Mouse (Mus musculus): ENCODE results near the gene Tas2r108. TPM values are rescaled to one million over a fixed set of nuclear protein-coding genes. Genes with fewer than 3 reads are reported as not detected.

The Tas2r108 gene
- not detected in 2 replicates for polyA plus RNA-seq (2014; fragmentation: Nextera tagmentation; extraction: Ambion mirVana)

- Histone ChIP-seq H3K27me3 (replicated peaks; ENCODE audit: control insufficient read depth, insufficient read depth, low read length) (no peaks in the 10 kb centered on the region), H3K9me3 (replicated peaks; ENCODE audit: control insufficient read depth, low read length) (no peaks in the 10 kb centered on the region), H3K9ac (ENCODE audit: low read length) (no peak within 1 kb of the TSS), H3K4me3 (ENCODE audit: low read depth, low read length) (no peak within 1 kb of the TSS), H3K36me3 (ENCODE audit: control insufficient read depth, insufficient read depth, low read length) (no peaks in the 10 kb centered on the region), H3K27ac (ENCODE audit: low read depth, low read length) (no peak within 1 kb of the TSS), H3K4me2 (ENCODE audit: low read length) (no peak within 1 kb of the TSS), H3K4me1 (ENCODE audit: control insufficient read depth, insufficient read depth, low read length) (no peaks in the 10 kb centered on the region)
- no peak for ATAC-seq
- DNase-seq (ENCODE audit: low spot score): no peak
- 93% methylated on average over 3 of the region's 3 CpGs for WGBS
Measured at GRCm38 (mm10) chr6:40493229-40493628, at the start of gene Tas2r108. Tas2r108 (plus strand) TSS chr6:40493529.

DNA sequence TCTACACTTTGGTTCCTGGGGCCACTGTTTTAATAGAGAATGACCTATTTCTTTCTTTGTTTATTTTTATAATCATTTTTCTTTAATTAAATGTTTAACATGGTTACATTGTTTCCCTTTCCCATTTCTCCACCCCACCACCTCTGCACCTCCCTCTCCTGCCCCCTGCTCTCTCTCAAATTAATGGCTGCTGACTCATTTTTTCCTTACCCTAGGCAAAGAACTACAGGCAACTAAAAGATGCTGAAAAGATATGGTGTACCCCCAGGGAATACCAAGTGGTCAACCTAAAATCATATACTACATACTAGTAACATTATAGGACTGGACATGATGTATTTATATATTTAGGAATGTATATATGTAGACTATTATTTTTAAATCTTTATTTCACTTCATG is 44.7 kb upstream of the Tas2r108 start:
- H3K27ac ChIP-seq (ENCODE audit: low read depth, low read length): no peak overlapping the region
- no peak overlapping the region for H3K4me3 ChIP-seq (ENCODE audit: low read depth, low read length)
- no peak for ATAC-seq
- no peaks in the 10 kb centered on the region for H3K27me3 ChIP-seq (replicated peaks; ENCODE audit: control insufficient read depth, insufficient read depth, low read length)
- H3K9ac ChIP-seq (ENCODE audit: low read length): no peak overlapping the region
- H3K36me3 ChIP-seq (ENCODE audit: control insufficient read depth, insufficient read depth, low read length): no peaks in the 10 kb centered on the region
- H3K4me2 ChIP-seq (ENCODE audit: low read length): no peak overlapping the region
- H3K9me3 ChIP-seq (replicated peaks; ENCODE audit: control insufficient read depth, low read length): no peaks in the 10 kb centered on the region
- no peak for DNase-seq (ENCODE audit: low spot score)
- H3K4me1 ChIP-seq (ENCODE audit: control insufficient read depth, insufficient read depth, low read length): no peaks in the 10 kb centered on the region

GRCm38 (mm10) chr6:40454436-40455041 is 38.8 kb upstream of the Tas2r108 start:
- DNase-seq (ENCODE audit: low spot score): peak; percentile 64
- no peak for ATAC-seq
- Histone ChIP-seq H3K4me2 (ENCODE audit: low read length) (no peak overlapping the region), H3K36me3 (ENCODE audit: control insufficient read depth, insufficient read depth, low read length) (no peaks in the 10 kb centered on the region), H3K4me1 (ENCODE audit: control insufficient read depth, insufficient read depth, low read length) (no peaks in the 10 kb centered on the region), H3K27ac (ENCODE audit: low read depth, low read length) (no peak overlapping the region), H3K9me3 (replicated peaks; ENCODE audit: control insufficient read depth, low read length) (no peaks in the 10 kb centered on the region), H3K27me3 (replicated peaks; ENCODE audit: control insufficient read depth, insufficient read depth, low read length) (no peaks in the 10 kb centered on the region), H3K9ac (ENCODE audit: low read length) (no peak overlapping the region), H3K4me3 (ENCODE audit: low read depth, low read length) (no peak overlapping the region)
- 23% methylated on average over 7 of the region's 7 CpGs for WGBS

DNA sequence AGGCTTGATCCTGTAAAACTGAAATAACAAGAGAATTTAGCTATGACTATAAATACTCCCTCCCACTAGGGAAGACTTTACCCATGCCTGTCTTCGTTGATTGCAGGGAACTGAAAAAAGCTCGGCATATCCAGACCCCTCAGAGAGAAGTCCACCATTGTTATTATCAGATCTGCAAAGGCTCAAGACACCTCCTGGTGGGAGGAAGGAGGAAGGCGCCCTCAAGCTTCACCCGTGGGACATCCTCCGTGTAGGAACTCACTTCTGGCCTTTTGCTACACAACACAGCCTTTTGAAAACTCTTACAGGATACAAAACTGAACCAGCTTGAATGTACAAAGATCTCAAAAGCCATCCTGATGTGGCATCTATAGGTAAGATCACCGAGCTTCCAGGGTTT is 27.6 kb upstream of the Tas2r108 start:
- H3K27ac ChIP-seq (ENCODE audit: low read depth, low read length): no peak overlapping the region
- ATAC-seq: no peak
- no peak overlapping the region for H3K4me3 ChIP-seq (ENCODE audit: low read depth, low read length)
- H3K36me3 ChIP-seq (ENCODE audit: control insufficient read depth, insufficient read depth, low read length): no peaks in the 10 kb centered on the region
- H3K9me3 ChIP-seq (replicated peaks; ENCODE audit: control insufficient read depth, low read length): no peaks in the 10 kb centered on the region
- no peak for DNase-seq (ENCODE audit: low spot score)
- 56% methylated on average over 6 of the region's 6 CpGs for WGBS
- H3K9ac ChIP-seq (ENCODE audit: low read length): no peak overlapping the region
- H3K4me1 ChIP-seq (ENCODE audit: control insufficient read depth, insufficient read depth, low read length): no peaks in the 10 kb centered on the region
- no peak overlapping the region for H3K4me2 ChIP-seq (ENCODE audit: low read length)
- H3K27me3 ChIP-seq (replicated peaks; ENCODE audit: control insufficient read depth, insufficient read depth, low read length): no peaks in the 10 kb centered on the region

DNA sequence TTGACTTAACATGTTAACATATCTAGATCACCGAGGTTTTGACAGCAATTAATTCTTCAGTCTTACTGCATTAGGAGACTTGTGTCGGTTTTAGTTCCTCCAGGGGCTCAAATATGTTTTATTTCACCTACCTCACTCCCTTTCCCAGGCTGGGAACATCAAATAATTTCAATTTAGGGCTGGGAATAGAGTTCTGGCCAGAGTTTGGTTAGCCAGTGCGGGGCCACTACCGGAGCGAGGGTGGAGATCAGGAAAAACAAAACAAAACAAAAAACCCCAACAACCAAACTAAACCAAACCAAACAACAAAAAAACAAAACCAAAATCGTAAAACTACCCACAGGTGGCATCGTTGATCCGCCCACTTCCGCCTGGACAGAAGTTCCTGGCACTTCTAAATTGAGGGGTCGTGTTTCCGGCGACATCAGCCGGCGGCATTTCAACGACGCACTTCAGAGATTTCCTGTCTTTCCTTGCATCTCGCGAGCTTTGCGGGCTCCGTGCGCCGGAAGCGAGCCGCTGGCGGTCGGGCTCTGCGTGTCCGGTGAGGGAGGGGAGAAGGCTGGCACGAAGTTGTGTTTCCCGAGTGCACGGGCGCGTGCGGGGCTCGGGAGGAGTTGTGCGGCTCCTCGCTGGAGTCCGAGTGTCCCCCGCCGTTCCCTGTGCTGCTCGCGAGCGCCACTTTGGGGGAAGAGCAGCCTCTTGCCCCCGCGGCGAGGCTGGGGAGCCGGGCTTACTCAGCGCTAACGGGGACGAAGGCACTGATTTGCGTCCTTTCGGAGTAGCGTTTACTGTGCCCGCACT is 22.2 kb upstream of the Tas2r108 start, which contains the start of gene Ssbp1:
Gene Ssbp1 (plus strand): TSS at position 437 of the 804 bp plus-strand sequence.
- Histone ChIP-seq H3K4me2 (ENCODE audit: low read length) (peak within 1 kb of the TSS; percentile 67), H3K27me3 (replicated peaks; ENCODE audit: control insufficient read depth, insufficient read depth, low read length) (no peaks in the 10 kb centered on the region), H3K4me3 (ENCODE audit: low read depth, low read length) (peak within 1 kb of the TSS; percentile 79), H3K36me3 (ENCODE audit: control insufficient read depth, insufficient read depth, low read length) (peaks cover 26% of the 10 kb centered on the region), H3K9ac (ENCODE audit: low read length) (peak within 1 kb of the TSS; percentile 89), H3K4me1 (ENCODE audit: control insufficient read depth, insufficient read depth, low read length) (peaks cover 4% of the 10 kb centered on the region), H3K9me3 (replicated peaks; ENCODE audit: control insufficient read depth, low read length) (no peaks in the 10 kb centered on the region), H3K27ac (ENCODE audit: low read depth, low read length) (peak within 1 kb of the TSS; percentile 95)
- peak; percentile 98 for ATAC-seq
- under 1% methylated on average over 54 of the region's 54 CpGs for WGBS
- DNase-seq (ENCODE audit: low spot score): peak; percentile 98

DNA sequence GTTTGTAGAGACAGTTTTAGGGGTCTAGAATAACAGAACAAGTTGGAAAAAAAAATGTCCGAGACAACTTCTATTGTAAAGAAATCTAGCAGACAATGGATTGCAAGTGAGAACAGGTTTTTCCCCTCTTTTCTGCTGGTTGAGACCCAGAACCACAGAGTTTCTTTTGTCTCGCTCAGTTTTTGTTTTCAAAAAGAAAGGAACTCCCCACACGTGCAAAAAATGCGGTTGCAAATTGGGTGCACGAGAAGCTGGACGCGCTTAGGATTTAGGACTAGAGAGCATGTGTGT is 21.7 kb upstream of the Tas2r108 start:
- no peak for DNase-seq (ENCODE audit: low spot score)
- H3K9me3 ChIP-seq (replicated peaks; ENCODE audit: control insufficient read depth, low read length): no peaks in the 10 kb centered on the region
- H3K9ac ChIP-seq (ENCODE audit: low read length): peak overlapping the region; percentile 89
- WGBS: under 1% methylated on average over 7 of the region's 7 CpGs
- peaks cover 4% of the 10 kb centered on the region for H3K4me1 ChIP-seq (ENCODE audit: control insufficient read depth, insufficient read depth, low read length)
- no peaks in the 10 kb centered on the region for H3K27me3 ChIP-seq (replicated peaks; ENCODE audit: control insufficient read depth, insufficient read depth, low read length)
- peak; percentile 10 for ATAC-seq
- H3K27ac ChIP-seq (ENCODE audit: low read depth, low read length): peak overlapping the region; percentile 95
- H3K4me2 ChIP-seq (ENCODE audit: low read length): peak overlapping the region; percentile 67
- H3K4me3 ChIP-seq (ENCODE audit: low read depth, low read length): peak overlapping the region; percentile 79
- peaks cover 30% of the 10 kb centered on the region for H3K36me3 ChIP-seq (ENCODE audit: control insufficient read depth, insufficient read depth, low read length)

- peaks cover 4% of the 10 kb centered on the region for H3K4me1 ChIP-seq (ENCODE audit: control insufficient read depth, insufficient read depth, low read length)
- WGBS: 91% methylated on average over 4 of the region's 4 CpGs
- no peaks in the 10 kb centered on the region for H3K9me3 ChIP-seq (replicated peaks; ENCODE audit: control insufficient read depth, low read length)
- no peaks in the 10 kb centered on the region for H3K27me3 ChIP-seq (replicated peaks; ENCODE audit: control insufficient read depth, insufficient read depth, low read length)
- peaks cover 55% of the 10 kb centered on the region for H3K36me3 ChIP-seq (ENCODE audit: control insufficient read depth, insufficient read depth, low read length)
- ATAC-seq (no peak), DNase-seq (ENCODE audit: low spot score) (no peak)
- no peak overlapping the region for H3K9ac ChIP-seq (ENCODE audit: low read length)
- no peak overlapping the region for H3K4me2 ChIP-seq (ENCODE audit: low read length)
- H3K4me3 ChIP-seq (ENCODE audit: low read depth, low read length): no peak overlapping the region
- no peak overlapping the region for H3K27ac ChIP-seq (ENCODE audit: low read depth, low read length)
Measured at GRCm38 (mm10) chr6:40476132-40476531, 17.2 kb upstream of the Tas2r108 start.

DNA sequence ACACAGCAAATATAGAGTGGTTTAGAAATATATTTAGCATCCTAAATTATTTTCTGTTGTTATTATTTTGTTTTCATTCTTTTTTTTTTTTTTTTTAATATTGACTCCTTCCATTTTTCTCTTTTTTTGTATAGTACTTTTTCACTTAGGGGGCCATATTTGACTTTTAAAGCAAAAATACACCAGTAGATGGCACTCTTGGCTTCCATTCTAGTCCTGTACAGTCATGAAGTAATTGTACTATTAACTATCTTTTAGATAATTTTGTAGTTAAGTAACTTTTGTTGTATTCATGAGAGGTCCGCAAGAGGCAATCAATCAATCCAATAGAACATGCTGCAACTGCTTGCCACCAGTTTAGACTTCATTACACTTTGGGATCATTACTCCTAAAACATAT is 13.6 kb upstream of the Tas2r108 start:
- ATAC-seq: no peak
- no peaks in the 10 kb centered on the region for H3K27me3 ChIP-seq (replicated peaks; ENCODE audit: control insufficient read depth, insufficient read depth, low read length)
- no peak overlapping the region for H3K9ac ChIP-seq (ENCODE audit: low read length)
- H3K9me3 ChIP-seq (replicated peaks; ENCODE audit: control insufficient read depth, low read length): no peaks in the 10 kb centered on the region
- peak; percentile 65 for DNase-seq (ENCODE audit: low spot score)
- H3K27ac ChIP-seq (ENCODE audit: low read depth, low read length): no peak overlapping the region
- H3K4me2 ChIP-seq (ENCODE audit: low read length): no peak overlapping the region
- H3K4me1 ChIP-seq (ENCODE audit: control insufficient read depth, insufficient read depth, low read length): no peaks in the 10 kb centered on the region
- 79% methylated on average over 1 of the region's 1 CpGs for WGBS
- peaks cover 71% of the 10 kb centered on the region for H3K36me3 ChIP-seq (ENCODE audit: control insufficient read depth, insufficient read depth, low read length)
- H3K4me3 ChIP-seq (ENCODE audit: low read depth, low read length): no peak overlapping the region

DNA sequence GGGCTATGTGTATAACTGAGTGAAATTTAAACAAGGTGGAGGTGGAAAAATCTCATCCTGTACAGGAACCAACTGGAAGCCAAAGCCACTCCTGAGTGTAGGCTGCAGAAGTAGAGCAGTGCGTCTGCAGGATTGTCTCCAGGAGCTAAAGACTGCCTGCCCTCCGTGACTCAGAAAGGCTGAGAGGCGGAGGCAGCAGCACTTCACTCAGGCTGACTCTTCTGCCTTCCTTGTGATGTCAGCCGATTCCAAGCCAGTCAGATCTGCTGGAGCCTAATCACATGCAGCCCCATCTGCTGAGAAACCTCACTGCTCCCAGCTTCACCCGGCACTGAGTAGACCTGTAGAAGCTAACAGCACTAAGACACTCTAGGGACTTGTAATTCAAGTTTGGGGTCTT is 11.0 kb upstream of the Tas2r108 start:
- H3K4me2 ChIP-seq (ENCODE audit: low read length): no peak overlapping the region
- H3K27ac ChIP-seq (ENCODE audit: low read depth, low read length): no peak overlapping the region
- ATAC-seq (no peak), DNase-seq (ENCODE audit: low spot score) (no peak)
- H3K4me1 ChIP-seq (ENCODE audit: control insufficient read depth, insufficient read depth, low read length): no peaks in the 10 kb centered on the region
- WGBS: 94% methylated on average over 5 of the region's 5 CpGs
- no peak overlapping the region for H3K4me3 ChIP-seq (ENCODE audit: low read depth, low read length)
- H3K36me3 ChIP-seq (ENCODE audit: control insufficient read depth, insufficient read depth, low read length): peaks cover 62% of the 10 kb centered on the region
- no peaks in the 10 kb centered on the region for H3K9me3 ChIP-seq (replicated peaks; ENCODE audit: control insufficient read depth, low read length)
- no peaks in the 10 kb centered on the region for H3K27me3 ChIP-seq (replicated peaks; ENCODE audit: control insufficient read depth, insufficient read depth, low read length)
- H3K9ac ChIP-seq (ENCODE audit: low read length): no peak overlapping the region
